Mouse (Mus musculus) CH12.LX (cell line): ENCODE results near the gene Ermap. TPM values are rescaled to one million over a fixed set of nuclear protein-coding genes. Genes with fewer than 3 reads are reported as not detected.

Experiments used
- DNase-seq: peaks from one replicate; pipeline ENCODE4 v3.0.0-alpha.2; 2013; ENCODE audit errors: extremely low read depth
- H3K27ac ChIP-seq: 2 replicates; pipeline ENCODE4 v1.5.1; 2012; ENCODE audit warnings: low read depth, mild to moderate bottlenecking, control low read depth, moderate library complexity; ENCODE audit not compliant: insufficient read depth
- H3K27me3 ChIP-seq: replicated peaks from 2 replicates; pipeline ENCODE3; 2012; ENCODE audit warnings: inconsistent platforms
- H3K36me3 ChIP-seq, 2 experiments: replicated peaks in 1 of 2; 2 replicates each; pipeline versions ENCODE3 to v1.6.1; 2012; ENCODE audit warnings: inconsistent platforms in 1 of 2, low read length in 1 of 2, mild to moderate bottlenecking in 1 of 2, mixed read lengths in 1 of 2, moderate library complexity in 1 of 2; ENCODE audit not compliant: control insufficient read depth in 1 of 2, insufficient read depth in 1 of 2
- H3K4me1 ChIP-seq, 2 experiments: 2 replicates each; pipeline ENCODE4 v1.6.1; 2012; ENCODE audit warnings: inconsistent platforms in 1 of 2, moderate library complexity in 1 of 2; ENCODE audit not compliant: insufficient read depth in 2 of 2, control insufficient read depth in 1 of 2
- H3K4me2 ChIP-seq: 2 replicates; pipeline ENCODE4 v1.6.1; 2012; ENCODE audit warnings: low read depth, mild to moderate bottlenecking, control low read depth; ENCODE audit not compliant: poor library complexity, insufficient read depth, severe bottlenecking
- H3K4me3 ChIP-seq, 3 experiments: fragments of 150-350 bp in 1 of 3; sonication (generic) in 1 of 3; replicated peaks in 1 of 3; 2 replicates each; pipeline versions ENCODE3 to v1.5.1; 2011 to 2012; ENCODE audit warnings: low read depth in 2 of 3, low read length in 2 of 3, mild to moderate bottlenecking in 2 of 3, moderate library complexity in 2 of 3, control low read depth in 1 of 3, improper control_type of control experiment in 1 of 3, inconsistent platforms in 1 of 3, mixed read lengths in 1 of 3; ENCODE audit not compliant: poor library complexity in 1 of 3
- H3K79me2 ChIP-seq: replicated peaks from 2 replicates; pipeline ENCODE4 v1.6.1; 2012; ENCODE audit warnings: mild to moderate bottlenecking, moderate library complexity; ENCODE audit not compliant: control insufficient read depth, poor library complexity, insufficient read depth, severe bottlenecking; ENCODE audit errors: extremely low read depth
- H3K9ac ChIP-seq: 2 replicates; pipeline ENCODE4 v1.6.1; 2012; ENCODE audit warnings: low read depth, mild to moderate bottlenecking, control low read depth, moderate library complexity; ENCODE audit not compliant: insufficient read depth
- H3K9me3 ChIP-seq: replicated peaks from 2 replicates; pipeline ENCODE3; 2012; ENCODE audit warnings: low read length, inconsistent platforms, mixed read lengths
- BHLHE40 ChIP-seq: IDR thresholded peaks from 2 replicates; pipeline ENCODE4 v1.6.1; 2011; ENCODE audit warnings: mild to moderate bottlenecking, low read depth, low read length, improper control_type of control experiment
- CHD2 ChIP-seq: IDR thresholded peaks from 2 replicates; pipeline ENCODE4 v1.6.1; 2011; ENCODE audit warnings: low read length, improper control_type of control experiment
- CTCF ChIP-seq, 2 experiments: IDR thresholded peaks in 1 of 2; conservative IDR thresholded peaks in 1 of 2; 2 replicates each; pipeline ENCODE4 v1.5.1; 2011 to 2012; ENCODE audit warnings: low read depth in 2 of 2, low read length in 2 of 2, improper control_type of control experiment in 1 of 2, inconsistent platforms in 1 of 2, mild to moderate bottlenecking in 1 of 2, moderate library complexity in 1 of 2
- E2F4 ChIP-seq: IDR thresholded peaks from 2 replicates; pipeline ENCODE4 v1.6.1; 2011; ENCODE audit warnings: low read depth, low read length, improper control_type of control experiment; ENCODE audit not compliant: insufficient replicate concordance
- ELF1 ChIP-seq: IDR thresholded peaks from 2 replicates; pipeline ENCODE4 v1.6.1; 2014; ENCODE audit warnings: low read depth, mild to moderate bottlenecking, inconsistent platforms, low read length, improper control_type of control experiment
- EP300 ChIP-seq: IDR thresholded peaks from 2 replicates; pipeline ENCODE4 v1.6.1; 2011; ENCODE audit warnings: low read length, improper control_type of control experiment
- IRF4 ChIP-seq: IDR thresholded peaks from 2 replicates; pipeline ENCODE4 v1.6.1; 2014; ENCODE audit warnings: low read depth, mild to moderate bottlenecking, inconsistent platforms, low read length, improper control_type of control experiment
- JUND ChIP-seq: conservative IDR thresholded peaks from 2 replicates; pipeline ENCODE4 v1.6.1; 2011; ENCODE audit warnings: low read depth, low read length, improper control_type of control experiment
- MXI1 ChIP-seq: IDR thresholded peaks from 2 replicates; pipeline ENCODE4 v1.6.1; 2011; ENCODE audit warnings: mild to moderate bottlenecking, low read depth, low read length, improper control_type of control experiment
- NELFE ChIP-seq: IDR thresholded peaks from 2 replicates; pipeline ENCODE4 v1.6.1; 2011; ENCODE audit warnings: low read depth, low read length, improper control_type of control experiment
- RAD21 ChIP-seq: IDR thresholded peaks from 2 replicates; pipeline ENCODE4 v1.6.1; 2011; ENCODE audit warnings: low read depth, mild to moderate bottlenecking, low read length, improper control_type of control experiment, moderate library complexity
- SMC3 ChIP-seq: IDR thresholded peaks from 2 replicates; pipeline ENCODE4 v1.6.1; 2011; ENCODE audit warnings: low read depth, low read length, improper control_type of control experiment
- ZC3H11A ChIP-seq: IDR thresholded peaks from 2 replicates; pipeline ENCODE4 v1.6.1; 2012; ENCODE audit warnings: low read depth, mild to moderate bottlenecking, inconsistent platforms, low read length, improper control_type of control experiment
- ZKSCAN1 ChIP-seq: IDR thresholded peaks from 2 replicates; pipeline ENCODE4 v1.6.1; 2012; ENCODE audit warnings: low read depth, inconsistent platforms, low read length, improper control_type of control experiment, borderline replicate concordance
- ZNF384 ChIP-seq: IDR thresholded peaks from 2 replicates; pipeline ENCODE4 v1.6.1; 2012; ENCODE audit warnings: low read depth, low read length, improper control_type of control experiment, inconsistent platforms
- dilution Hi-C: fragments of 300-500 bp; cut with MboI; formaldehyde crosslinking; loops from 2 replicates; pipeline ENCODE4 v1.14.3; 2020; ENCODE audit warnings: low sequenced_read_pairs; ENCODE audit not compliant: extremely low pct_unique_long_range_greater_than_20kb, extremely low pct_ligation_motif_present
- in situ Hi-C: fragments of 300-500 bp; cut with MboI; formaldehyde crosslinking; loops from 3 replicates; pipeline ENCODE4 v1.14.3; 2019; ENCODE audit warnings: low sequenced_read_pairs, low pct_ligation_motif_present, low pct_unique_long_range_greater_than_20kb, mixed read lengths
- polyA plus RNA-seq: library from polyadenylated mRNA; unstranded; fragments of >175 nt; gene quantifications from 2 replicates; pipeline ENCODE4 v1.2.1, GENCODE M21; 2012; ENCODE audit warnings: low read depth; ENCODE audit not compliant: insufficient read length
- total RNA-seq, 2 experiments: library from RNA; depleted of rRNA; stranded (reverse); fragments of 300-350 nt in 1 of 2; fragments of >200 nt in 1 of 2; gene quantifications; 2 replicates each; pipeline ENCODE4 v1.2.3; 2012 to 2014

The Ermap gene
- total and polyA plus RNA-seq, 3 experiments: not detected

- Histone ChIP-seq H3K79me2 (no peaks in the 10 kb centered on the region), H3K9me3 (no peaks in the 10 kb centered on the region), H3K27ac (no peak overlapping the region), H3K4me3 (no peak overlapping the region), H3K4me1 (peaks cover 6 to 39% of the 10 kb centered on the region in 2 experiments; a peak in 3 of 4 replicates), H3K36me3 (peaks cover 23 to 55% of the 10 kb centered on the region in 2 experiments), H3K27me3 (no peaks in the 10 kb centered on the region), H3K9ac (no peak overlapping the region), H3K4me2 (no peak overlapping the region)
- in situ Hi-C loops (no loop called here), dilution Hi-C loops (no loop called here)
- TF ChIP-seq JUND: no peak
- no peak for TF ChIP-seq NELFE
- TF ChIP-seq CHD2: no peak
- no peak for TF ChIP-seq E2F4
- TF ChIP-seq MXI1: no peak
- TF ChIP-seq ZKSCAN1: no peak
- TF ChIP-seq ZNF384: no peak
- no peak for TF ChIP-seq EP300
- DNase-seq: no peak
These were observed 35.9 kb upstream of the Ermap start for GRCm38 (mm10) chr4:119225719-119226118.

DNA sequence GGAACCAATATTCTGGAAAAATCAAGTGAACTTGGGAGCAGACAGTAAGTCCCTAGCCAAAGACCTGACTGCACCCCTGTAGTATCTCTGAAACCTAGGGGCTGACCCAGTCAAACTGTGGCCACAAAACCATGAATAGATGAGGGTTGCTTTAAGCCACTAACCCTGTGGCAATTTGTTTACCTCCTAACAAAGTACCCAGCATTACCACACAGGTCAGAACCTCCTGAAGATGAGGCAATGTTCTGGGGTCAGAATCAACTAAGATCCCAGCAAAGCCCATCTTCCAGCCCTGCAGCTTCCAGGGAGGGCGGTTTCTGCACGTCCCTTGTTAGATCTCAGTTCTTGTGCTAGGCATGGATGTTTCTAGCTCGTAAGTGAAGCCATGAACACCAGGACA lies 34.7 kb upstream of the Ermap start:
- no peak overlapping the region for H3K4me2 ChIP-seq
- peaks cover 6 to 39% of the 10 kb centered on the region in 2 experiments; a peak in 3 of 4 replicates for H3K4me1 ChIP-seq
- peaks cover 23 to 48% of the 10 kb centered on the region in 2 experiments for H3K36me3 ChIP-seq
- H3K27me3 ChIP-seq: no peaks in the 10 kb centered on the region
- H3K9ac ChIP-seq: no peak overlapping the region
- TF ChIP-seq ZKSCAN1 (no peak), MXI1 (no peak), IRF4 (no peak), NELFE (no peak), JUND (no peak)
- H3K27ac ChIP-seq: no peak overlapping the region
- H3K4me3 ChIP-seq: no peak overlapping the region
- H3K79me2 ChIP-seq: no peaks in the 10 kb centered on the region
- no peak for DNase-seq
- H3K9me3 ChIP-seq: no peaks in the 10 kb centered on the region
- in situ Hi-C loops (no loop called here), dilution Hi-C loops (no loop called here)

GRCm38 (mm10) chr4:119223696-119224095 lies 33.9 kb upstream of the Ermap start:
- in situ Hi-C loops (no loop called here), dilution Hi-C loops (no loop called here)
- no peak overlapping the region for H3K4me2 ChIP-seq
- DNase-seq: peak; percentile 59
- no peak overlapping the region for H3K27ac ChIP-seq
- no peaks in the 10 kb centered on the region for H3K27me3 ChIP-seq
- H3K9me3 ChIP-seq: no peaks in the 10 kb centered on the region
- H3K79me2 ChIP-seq: no peaks in the 10 kb centered on the region
- peaks cover 23 to 50% of the 10 kb centered on the region in 2 experiments for H3K36me3 ChIP-seq
- no peak overlapping the region for H3K4me3 ChIP-seq
- peaks cover 6 to 39% of the 10 kb centered on the region in 2 experiments; a peak in 3 of 4 replicates for H3K4me1 ChIP-seq
- no peak overlapping the region for H3K9ac ChIP-seq
- TF ChIP-seq BHLHE40 (no peak), CTCF (conservative IDR thresholded peaks at IDR 0.05 in 1 of 2, IDR thresholded peaks at IDR 0.05 in 1 of 2; ENCODE audit: low read depth in 2 of 2, low read length in 2 of 2) (peak; percentile 72 to 91), ZC3H11A (no peak), SMC3 (peak; percentile 43; the same call in 1 of the 2 replicates), RAD21 (peak; percentile 38), ELF1 (peak; percentile 64)
